Mouse (Mus musculus): Measurements from ENCODE around the gene Dzip1. TPM values are rescaled to one million over a fixed set of nuclear protein-coding genes. Genes with fewer than 3 reads are reported as not detected.

Gene Dzip1
- 1 to 10 TPM; 2.2 to 2.6 TPM for total RNA-seq (2021)
- long read RNA-seq, experiment 1, partial matches to known transcripts = 1 of 1 reads
- long read RNA-seq, experiment 1, other reads (novel, unspliced or antisense) = 0 of 1 reads
- long read RNA-seq, experiment 2, partial matches to known transcripts = 0 of 1 reads
- long read RNA-seq, experiment 2, other reads (novel, unspliced or antisense) = 1 of 1 reads

- DNase-seq = peak; percentile 78
These were observed at the start of gene Dzip1 for GRCm38 (mm10) chr14:118924673-118925615. Gene Dzip1, minus strand, starts transcription at chr14:118925460.

- no peak for DNase-seq
These were observed 47.0 kb upstream of the Dzip1 start for GRCm38 (mm10) chr14:118972268-118972667.

GRCm38 (mm10) chr14:118967646-118968045 lies 42.4 kb upstream of the Dzip1 start:
- no peak for DNase-seq

- no peak for DNase-seq
These were observed 40.2 kb upstream of the Dzip1 start for GRCm38 (mm10) chr14:118965356-118966000.

GRCm38 (mm10) chr14:118958010-118958409 lies 32.8 kb upstream of the Dzip1 start:
- DNase-seq = no peak

- DNase-seq = no peak
These were observed 26.8 kb upstream of the Dzip1 start for GRCm38 (mm10) chr14:118951912-118952583.

- no peak for DNase-seq
These were observed 23.6 kb upstream of the Dzip1 start for GRCm38 (mm10) chr14:118948841-118949240.

- DNase-seq = no peak
These were observed 19.4 kb upstream of the Dzip1 start for GRCm38 (mm10) chr14:118944702-118945101.

- DNase-seq = no peak
These were observed 16.8 kb upstream of the Dzip1 start for GRCm38 (mm10) chr14:118942076-118942475.

- DNase-seq = no peak
These were observed 15.7 kb upstream of the Dzip1 start for GRCm38 (mm10) chr14:118940796-118941495.

GRCm38 (mm10) chr14:118938551-118938950 lies 13.3 kb upstream of the Dzip1 start:
- no peak for DNase-seq

- DNase-seq = peak; percentile 100
These were observed 12.6 kb upstream of the Dzip1 start, which contains the start of gene Dnajc3 for GRCm38 (mm10) chr14:118937533-118938492. Gene Dnajc3, plus strand, starts transcription at chr14:118937976.

- DNase-seq = no peak
These were observed 11.7 kb upstream of the Dzip1 start for GRCm38 (mm10) chr14:118936952-118937351.

- DNase-seq = no peak
These were observed 11.0 kb upstream of the Dzip1 start for GRCm38 (mm10) chr14:118936236-118936635.

GRCm38 (mm10) chr14:118934686-118935085 lies 9.4 kb upstream of the Dzip1 start:
- DNase-seq = no peak

GRCm38 (mm10) chr14:118932956-118933355 lies 7.7 kb upstream of the Dzip1 start:
- DNase-seq = no peak

GRCm38 (mm10) chr14:118931181-118931580 lies 5.9 kb upstream of the Dzip1 start:
- no peak for DNase-seq

- no peak for DNase-seq
These were observed 5.5 kb upstream of the Dzip1 start for GRCm38 (mm10) chr14:118930777-118931176.

- DNase-seq = no peak
These were observed 4.5 kb upstream of the Dzip1 start for GRCm38 (mm10) chr14:118929779-118930178.

GRCm38 (mm10) chr14:118928565-118928964 lies 3.3 kb upstream of the Dzip1 start:
- DNase-seq = no peak

All from gastrocnemius, postnatal 25 days (tissue).